13 mouse cellular contexts compared by ENCODE assay signal in genomic region chr2:115897559-115897958, GRCm38 (mm10).
DNase-seq lines count a peak whose midpoint lies in the region; ATAC-seq and TF ChIP-seq lines count a peak whose summit lies in the region.
"Had no signal": no experiment of that assay in that cellular context is flagged by ENCODE, and none has a peak within 500 bp of the region (broad histone marks: within the 10 kb centered on the region; RNA-seq: fewer than 3 reads in every experiment).

No protein-coding gene starts in this region.

- no peaks in the 10 kb centered on the region for H3K4me1 ChIP-seq in hindbrain, embryonic 11.5 days (replicated peaks; ENCODE audit: control insufficient read depth, insufficient read depth, low read length)
- 0 out of 2 replicates have a peak, but pooled peaks cover 2% of the 10 kb centered on the region for H3K4me1 ChIP-seq in hindbrain, embryonic 10.5 days (replicated peaks)
- H3K4me1 ChIP-seq in limb, embryonic 13.5 days, result peaks cover 31% of the 10 kb centered on the region
- H3K4me1 ChIP-seq: liver, embryonic 13.5 days had no signal

- no peaks in the 10 kb centered on the region for H3K36me3 ChIP-seq in hindbrain, embryonic 11.5 days (ENCODE audit: control insufficient read depth, insufficient read depth, low read length)
- H3K36me3 ChIP-seq in hindbrain, embryonic 10.5 days, result peaks cover 19% of the 10 kb centered on the region; the same call in 1 of the 2 replicates
- H3K36me3 ChIP-seq in limb, embryonic 13.5 days, result no peaks in the 10 kb centered on the region
- H3K36me3 ChIP-seq: liver, embryonic 13.5 days had no signal

- peak; percentile 35 for DNase-seq in hindbrain, embryonic 11.5 days (ENCODE audit: low spot score)
- DNase-seq in hindbrain, embryonic 10.5 days (ENCODE audit: low spot score), result no peak
- DNase-seq in Muller cell, postnatal 12 days (ENCODE audit: inconsistent ontology term), result peak; percentile 37
- peak; percentile 30 for DNase-seq in embryo, embryonic 11.5 days (ENCODE audit: low read depth, low spot score)
- DNase-seq in ovary, postnatal 14 days (ENCODE audit: low spot score), result no peak
- no peak for DNase-seq in gastrocnemius, adult 2 months
- DNase-seq: kidney, adult 9 months; liver, embryonic 13.5 days; lung, postnatal 36 days had no signal

- 69% methylated on average over 5 of the region's 5 CpGs for WGBS in hindbrain, embryonic 11.5 days
- 73% methylated on average over 5 of the region's 5 CpGs for WGBS in hindbrain, embryonic 10.5 days
- WGBS in limb, embryonic 13.5 days, result 8% methylated on average over 5 of the region's 5 CpGs

- H3K27me3 ChIP-seq in hindbrain, embryonic 11.5 days (ENCODE audit: control insufficient read depth, insufficient read depth, low read length), result no peaks in the 10 kb centered on the region
- no peaks in the 10 kb centered on the region for H3K27me3 ChIP-seq in hindbrain, embryonic 10.5 days (ENCODE audit: insufficient read depth, poor library complexity, severe bottlenecking)
- peaks cover 55% of the 10 kb centered on the region for H3K27me3 ChIP-seq in limb, embryonic 13.5 days
- H3K27me3 ChIP-seq: liver, embryonic 13.5 days; Patski had no signal

- H3K9ac ChIP-seq in hindbrain, embryonic 11.5 days (ENCODE audit: low read depth, low read length), result no peak overlapping the region
- no peak overlapping the region for H3K9ac ChIP-seq in limb, embryonic 13.5 days
- H3K9ac ChIP-seq: liver, embryonic 13.5 days had no signal

- peak; percentile 17; the same call in 1 of the 2 replicates for ATAC-seq in hindbrain, embryonic 11.5 days (ENCODE audit: low FRiP score)
- ATAC-seq in limb, embryonic 13.5 days (ENCODE audit: low FRiP score, low read depth), result no peak
- no peak for ATAC-seq in megakaryocyte-erythroid progenitor cell, adult 5-6 weeks (replicated peaks; ENCODE audit: low FRiP score, low TSS enrichment, poor library complexity, severe bottlenecking)
- ATAC-seq: Patski had no signal

- no peak overlapping the region for H3K4me3 ChIP-seq in hindbrain, embryonic 11.5 days (ENCODE audit: low read depth, low read length)
- H3K4me3 ChIP-seq in hindbrain, embryonic 10.5 days, result no peak overlapping the region
- H3K4me3 ChIP-seq in limb, embryonic 13.5 days, result no peak overlapping the region
- H3K4me3 ChIP-seq in gastrocnemius, adult 2 months, result no peak overlapping the region
- H3K4me3 ChIP-seq: liver, embryonic 13.5 days had no signal

- H3K27ac ChIP-seq in hindbrain, embryonic 11.5 days (ENCODE audit: low read depth, low read length), result no peak overlapping the region
- H3K27ac ChIP-seq in hindbrain, embryonic 10.5 days, result no peak overlapping the region
- no peak overlapping the region for H3K27ac ChIP-seq in limb, embryonic 13.5 days
- H3K27ac ChIP-seq in gastrocnemius, adult 2 months, result no peak overlapping the region
- H3K27ac ChIP-seq: liver, embryonic 13.5 days; stomach, postnatal 0 days had no signal

- no peak overlapping the region for H3K4me2 ChIP-seq in hindbrain, embryonic 11.5 days (replicated peaks; ENCODE audit: low read depth, low read length)
- peak overlapping the region; percentile 23; the same call in 1 of the 2 replicates for H3K4me2 ChIP-seq in limb, embryonic 13.5 days (replicated peaks)
- H3K4me2 ChIP-seq: liver, embryonic 13.5 days had no signal

- H3K9me3 ChIP-seq in hindbrain, embryonic 11.5 days (ENCODE audit: control insufficient read depth, low read length), result no peaks in the 10 kb centered on the region
- no peaks in the 10 kb centered on the region for H3K9me3 ChIP-seq in hindbrain, embryonic 10.5 days
- no peaks in the 10 kb centered on the region for H3K9me3 ChIP-seq in limb, embryonic 13.5 days
- H3K9me3 ChIP-seq: liver, embryonic 13.5 days had no signal

- no peak for TF ChIP-seq CTCF in gastrocnemius, adult 2 months (IDR thresholded peaks at IDR 0.05)

- intact Hi-C loops in gastrocnemius, adult 2 months (cut with DNase I), result no loop called here

Comparison
In these comparisons a context has a peak if more than half of its experiments do, and no peak if none do; other contexts are left out.
1. DNase-seq: peak in hindbrain, embryonic 11.5 days (single experiment), Muller cell, postnatal 12 days (single experiment) and embryo, embryonic 11.5 days (single experiment); none in hindbrain, embryonic 10.5 days (single experiment), ovary, postnatal 14 days (single experiment) and gastrocnemius, adult 2 months (single experiment).